Mouse (Mus musculus): ENCODE measurements around the gene Carm1.
A peak's percentile ranks its signal among the peaks of the same experiment; 100 is the strongest.
"Not testable (repeated sequence)": the region's sequence is repeated elsewhere in the genome, so short reads cannot be mapped to it uniquely, and the experiment has no call there.

Gene Carm1

GRCm38 (mm10) chr9:21575253-21575652 lies 28.6 kb downstream of the Carm1 start:
- no peak for DNase-seq (ENCODE audit: low spot score in 2 of 2)

- no peak for DNase-seq (ENCODE audit: low spot score in 2 of 2)
Measured at GRCm38 (mm10) chr9:21576286-21576685, 29.6 kb downstream of the Carm1 start.

- DNase-seq (ENCODE audit: low spot score in 2 of 2), result no peak
Measured at GRCm38 (mm10) chr9:21578226-21578625, 31.5 kb downstream of the Carm1 start.

GRCm38 (mm10) chr9:21585401-21585800 lies 38.7 kb downstream of the Carm1 start:
- DNase-seq (ENCODE audit: low spot score in 2 of 2), result no peak

GRCm38 (mm10) chr9:21587678-21588349 lies 41.1 kb downstream of the Carm1 start:
- no peak for DNase-seq (ENCODE audit: low spot score in 2 of 2)

GRCm38 (mm10) chr9:21588350-21588749 lies 41.7 kb downstream of the Carm1 start:
- no peak for DNase-seq (ENCODE audit: low spot score in 2 of 2)

GRCm38 (mm10) chr9:21589538-21589937 lies 42.8 kb downstream of the Carm1 start:
- DNase-seq (ENCODE audit: low spot score in 2 of 2), result no peak

GRCm38 (mm10) chr9:21591127-21591830 lies 44.6 kb downstream of the Carm1 start:
- DNase-seq (ENCODE audit: low spot score in 2 of 2), result no peak

- DNase-seq (ENCODE audit: low spot score in 2 of 2), result peak in 1 of 2 experiments; percentile 75
Measured at GRCm38 (mm10) chr9:21591831-21592702, 45.4 kb downstream of the Carm1 start.

GRCm38 (mm10) chr9:21592703-21593121 lies 46.0 kb downstream of the Carm1 start, which contains the start of the genes Timm29 and Yipf2:
Gene Timm29, plus strand, starts transcription at chr9:21592722.
Gene Yipf2, minus strand, starts transcription at chr9:21592828.
- DNase-seq (ENCODE audit: low spot score in 2 of 2), result peak; percentile 79 to 83

GRCm38 (mm10) chr9:21593122-21593721 lies 46.5 kb downstream of the Carm1 start:
- peak; percentile 25 to 43 for DNase-seq (ENCODE audit: low spot score in 2 of 2)

GRCm38 (mm10) chr9:21594350-21594749 lies 47.7 kb downstream of the Carm1 start:
- not testable (repeated sequence) for DNase-seq (ENCODE audit: low spot score in 2 of 2)

- DNase-seq (ENCODE audit: low spot score in 2 of 2), result no peak
Measured at GRCm38 (mm10) chr9:21594838-21595237, 48.1 kb downstream of the Carm1 start.

GRCm38 (mm10) chr9:21598198-21598597 lies 51.5 kb downstream of the Carm1 start:
- DNase-seq (ENCODE audit: low spot score in 2 of 2), result no peak

GRCm38 (mm10) chr9:21600186-21600585 lies 53.5 kb downstream of the Carm1 start:
- DNase-seq (ENCODE audit: low spot score in 2 of 2), result no peak

- no peak for DNase-seq (ENCODE audit: low spot score in 2 of 2)
Measured at GRCm38 (mm10) chr9:21601073-21601472, 54.4 kb downstream of the Carm1 start.

GRCm38 (mm10) chr9:21601722-21602399 lies 55.2 kb downstream of the Carm1 start:
- peak; percentile 42 to 55 for DNase-seq (ENCODE audit: low spot score in 2 of 2)

- no peak for DNase-seq (ENCODE audit: low spot score in 2 of 2)
Measured at GRCm38 (mm10) chr9:21604119-21604518, 57.4 kb downstream of the Carm1 start.

GRCm38 (mm10) chr9:21605865-21606264 lies 59.2 kb downstream of the Carm1 start:
- DNase-seq (ENCODE audit: low spot score in 2 of 2), result no peak

- no peak for DNase-seq (ENCODE audit: low spot score in 2 of 2)
Measured at GRCm38 (mm10) chr9:21606648-21607047, 60.0 kb downstream of the Carm1 start.

- DNase-seq (ENCODE audit: low spot score in 2 of 2), result peak in 1 of 2 experiments; percentile 61
Measured at GRCm38 (mm10) chr9:21609861-21610260, 63.2 kb downstream of the Carm1 start.

All from urinary bladder, adult 18-20 months (tissue).